Mouse (Mus musculus) cerebellum, adult 9-11 months (tissue): ENCODE measurements at regions not wholly inside any gene's neighbourhood (a gene's known extent, or its start where the extent isn't known, plus 50 kb on each side); places are given as distances from the start of the nearest gene placed in this dataset.

ENCODE experiments used
- DNase-seq: peaks from one replicate; pipeline ENCODE4 v3.0.0; 2022

- DNase-seq = no peak
These were observed 53.4 kb downstream of the Cartpt start for GRCm38 (mm10) chr13:99847531-99847930.

DNA sequence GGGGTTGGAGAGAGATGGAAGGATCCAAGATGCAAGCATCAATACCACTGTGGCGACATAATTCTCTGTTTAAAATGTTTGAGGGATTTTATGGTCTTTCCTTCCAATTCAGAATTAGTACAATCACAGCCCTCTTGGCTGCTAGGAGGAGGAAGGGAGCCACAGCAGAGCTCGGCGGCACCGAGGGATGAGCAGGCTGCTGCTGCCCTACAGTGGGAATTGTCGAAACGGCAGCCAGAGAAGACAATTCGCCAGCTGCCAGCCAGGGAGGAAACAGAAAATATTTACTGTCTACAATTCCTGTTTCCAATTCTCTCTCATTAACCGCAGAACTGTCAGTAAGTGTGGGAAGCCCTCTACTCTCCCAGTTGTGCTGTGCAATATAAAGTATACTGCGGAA lies 58.3 kb downstream of the Cartpt start:
- DNase-seq = peak; percentile 33

DNA sequence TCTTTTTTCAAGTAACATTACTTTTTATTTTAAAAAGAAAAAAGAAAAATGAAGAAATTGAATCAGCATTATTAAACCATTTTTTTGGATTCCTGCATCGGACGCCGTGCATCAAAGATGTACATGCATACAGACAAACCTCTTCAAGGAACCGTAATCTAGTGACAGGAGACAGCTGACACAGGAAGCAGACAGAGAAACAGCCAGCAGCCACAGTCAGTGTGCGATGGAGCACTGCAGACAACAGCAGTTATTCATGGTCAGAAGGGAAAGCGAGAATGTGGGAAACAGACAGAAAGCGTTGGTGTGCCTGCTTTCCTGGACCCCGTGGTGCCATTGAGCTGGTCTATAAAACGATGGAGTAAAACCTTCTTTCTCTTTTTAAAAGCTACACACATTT lies 61.4 kb downstream of the Cartpt start:
- DNase-seq = no peak

GRCm38 (mm10) chr13:99837772-99838425 lies 63.0 kb downstream of the Cartpt start:
- DNase-seq = peak; percentile 81

DNA sequence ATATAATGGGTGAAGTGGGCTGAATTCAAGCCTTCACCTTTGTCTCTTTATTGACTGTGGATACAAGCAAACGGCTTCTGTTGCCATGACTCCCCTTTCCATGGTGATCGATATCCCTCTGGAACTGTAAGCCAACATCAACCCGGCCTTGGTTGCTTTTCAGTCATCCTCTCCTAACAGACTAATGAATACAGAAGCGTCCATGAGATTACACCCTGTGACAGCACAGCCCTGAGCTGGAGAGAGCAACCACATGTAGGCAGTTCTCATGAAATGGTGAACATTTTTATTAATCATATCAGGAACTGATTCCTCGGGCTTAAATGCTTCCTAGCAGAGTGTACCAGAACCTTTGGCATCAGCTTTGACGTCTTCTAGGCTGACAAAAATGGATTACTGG lies 63.7 kb downstream of the Cartpt start:
- DNase-seq = no peak

DNA sequence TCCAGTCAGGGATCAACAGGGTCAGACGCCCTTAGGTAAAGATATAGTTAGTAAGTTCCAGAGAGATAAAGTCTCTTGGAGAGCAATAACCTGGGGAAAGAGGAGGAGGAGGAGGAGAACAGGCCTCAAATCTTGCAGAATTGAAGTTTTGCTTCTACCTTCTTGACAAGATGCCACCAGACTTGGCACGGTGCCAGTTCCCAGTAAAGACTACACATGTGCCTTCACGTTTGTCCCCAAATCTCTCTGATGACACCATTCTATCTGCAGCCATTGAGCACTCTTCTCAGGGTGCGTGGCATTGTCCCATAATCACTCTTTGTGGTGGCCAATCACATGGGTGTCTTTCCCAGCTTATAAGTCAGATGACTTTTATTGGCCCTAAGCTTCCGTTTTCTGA lies 64.3 kb downstream of the Cartpt start:
- peak; percentile 25 for DNase-seq

DNA sequence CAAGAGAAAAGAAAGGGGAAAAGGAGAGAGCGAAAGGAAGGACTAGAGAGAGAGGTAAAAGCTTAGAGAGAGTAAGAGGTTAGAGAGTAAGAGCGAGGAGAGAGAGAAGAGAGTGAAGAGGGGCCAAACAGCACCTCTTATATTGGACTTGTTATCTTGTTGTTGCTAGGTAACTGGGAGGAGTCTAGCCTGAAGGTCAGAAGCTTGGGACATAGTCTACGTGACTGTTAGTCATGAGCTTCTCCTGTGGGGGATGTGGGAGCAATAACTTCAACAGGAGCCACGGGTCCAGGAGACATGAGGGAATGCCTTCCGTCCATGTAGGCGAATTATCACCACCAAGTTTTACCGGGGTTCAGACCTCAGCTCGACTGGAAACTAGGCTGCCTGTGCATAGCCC lies 65.4 kb downstream of the Cartpt start:
- no peak for DNase-seq

DNA sequence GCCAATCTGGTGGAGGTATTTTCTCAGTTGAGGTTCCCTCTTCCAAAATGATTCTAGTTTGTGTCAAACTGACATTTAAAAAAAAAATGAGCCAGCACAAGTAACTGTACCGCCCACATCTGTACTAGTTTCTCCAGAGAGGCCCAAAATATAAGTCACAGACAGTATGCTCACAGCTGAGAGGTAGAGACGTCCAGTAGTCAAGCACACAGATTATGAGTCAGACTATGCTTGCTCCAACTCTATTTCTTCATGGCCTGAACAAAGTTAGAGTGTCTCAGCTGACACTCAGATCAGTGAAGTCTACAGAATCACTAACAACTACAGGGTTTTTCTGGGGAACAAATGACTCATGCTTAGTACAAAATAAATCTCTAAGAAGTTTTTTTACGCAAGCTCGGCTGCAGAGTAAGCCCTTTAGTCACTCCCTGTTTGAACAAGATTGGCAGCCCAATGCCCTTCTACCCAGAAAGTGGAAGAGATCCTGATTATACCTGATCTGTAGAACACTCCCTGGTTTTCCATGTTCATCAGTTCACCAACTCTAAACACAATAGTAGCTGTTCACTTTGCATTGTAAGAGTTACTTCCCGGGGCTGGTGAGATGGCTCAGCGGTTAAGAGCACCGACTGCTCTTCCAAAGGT lies 70.7 kb downstream of the Cartpt start:
- no peak for DNase-seq

- DNase-seq = no peak
These were observed 73.3 kb downstream of the Cartpt start for GRCm38 (mm10) chr13:99827573-99827972.

- no peak for DNase-seq
These were observed 76.3 kb downstream of the Cartpt start for GRCm38 (mm10) chr13:99824625-99825024.

GRCm38 (mm10) chr13:99816666-99817065 lies 84.2 kb downstream of the Cartpt start:
- no peak for DNase-seq

GRCm38 (mm10) chr13:99815786-99816185 lies 85.1 kb downstream of the Cartpt start:
- no peak for DNase-seq

DNA sequence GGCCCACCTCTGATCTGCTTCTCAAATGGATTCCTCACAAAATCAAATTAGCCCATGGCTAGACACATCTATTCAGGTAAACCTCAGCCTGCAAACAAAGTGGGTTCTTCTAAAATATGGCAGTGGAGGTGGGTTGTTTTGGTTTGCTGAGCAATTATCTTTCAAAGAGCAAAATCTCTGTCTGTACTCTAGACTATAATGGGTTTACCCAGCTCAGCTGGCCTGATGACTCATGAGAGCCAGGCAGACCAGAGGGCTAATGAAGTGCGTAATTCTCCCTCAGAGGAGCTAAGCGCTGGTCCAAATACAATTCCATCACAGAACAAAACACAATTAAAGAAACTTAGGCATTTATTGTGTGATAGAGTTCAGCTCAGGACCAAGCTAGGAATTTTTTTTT lies 86.1 kb downstream of the Cartpt start:
- no peak for DNase-seq

DNA sequence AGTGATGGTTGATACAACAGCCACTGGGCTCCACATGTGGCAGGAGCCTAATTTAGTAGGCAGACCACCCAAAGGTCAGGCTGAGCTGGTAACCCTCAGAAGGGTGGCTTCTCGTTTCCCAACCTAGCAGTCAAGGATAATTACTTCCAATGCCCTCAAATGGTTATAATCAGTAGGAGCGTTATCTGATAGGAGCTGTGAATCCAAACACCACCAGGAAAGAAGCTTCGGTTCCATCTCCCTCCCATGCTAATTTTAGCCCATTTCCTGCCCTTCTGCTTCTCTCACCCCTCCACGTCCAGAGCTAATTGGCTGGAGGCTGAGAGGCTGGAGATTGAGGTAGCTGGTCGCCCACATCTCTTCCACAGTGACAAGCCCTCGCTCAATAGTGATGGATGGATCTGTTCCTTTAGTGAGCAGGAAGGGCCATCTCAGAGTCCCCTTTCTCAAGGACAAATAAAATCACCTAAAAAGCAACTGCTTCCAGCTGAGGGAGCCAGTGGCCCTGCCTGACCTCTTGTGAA lies 86.8 kb downstream of the Cartpt start:
- no peak for DNase-seq

DNA sequence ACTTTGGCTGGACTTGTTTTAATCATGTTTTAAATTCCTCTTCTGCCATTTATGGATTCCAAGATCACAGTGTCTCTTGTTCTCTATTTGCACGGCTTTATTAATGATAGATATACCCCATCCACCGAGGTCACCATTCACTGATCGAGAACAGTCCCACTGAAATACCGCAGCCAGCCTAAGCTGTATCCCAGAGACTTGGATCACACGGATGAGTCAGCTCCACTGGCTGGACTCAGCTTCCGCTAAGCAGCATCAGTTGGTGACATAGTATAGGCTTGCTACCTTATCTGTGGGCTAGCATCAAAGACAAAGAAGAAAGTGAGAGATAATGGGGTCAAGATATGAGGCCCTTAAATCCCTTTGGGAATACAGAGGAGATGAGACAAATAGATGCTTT lies 106.4 kb downstream of the Cartpt start:
- DNase-seq = no peak

GRCm38 (mm10) chr13:99793786-99794435 lies 107.0 kb downstream of the Cartpt start:
- no peak for DNase-seq

DNA sequence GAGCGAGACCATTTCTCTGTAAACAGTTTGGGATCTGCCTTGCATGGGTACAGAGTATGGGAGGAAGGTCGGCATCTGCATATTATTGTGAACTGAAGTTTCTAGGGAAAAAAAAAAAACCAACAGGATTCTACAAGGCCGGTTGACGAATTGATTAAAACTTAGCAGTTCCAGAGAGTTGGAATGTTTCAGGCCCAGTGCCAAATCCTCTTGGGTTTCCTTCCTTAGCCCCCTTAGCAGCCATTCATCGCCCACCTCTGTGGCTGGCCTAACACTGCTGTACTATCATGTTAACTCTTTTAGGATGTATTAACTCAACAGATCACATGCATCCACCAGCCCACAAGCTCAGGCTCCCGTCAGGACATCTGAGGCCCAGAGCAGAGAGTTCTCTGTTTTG lies 107.9 kb downstream of the Cartpt start:
- DNase-seq = no peak

DNA sequence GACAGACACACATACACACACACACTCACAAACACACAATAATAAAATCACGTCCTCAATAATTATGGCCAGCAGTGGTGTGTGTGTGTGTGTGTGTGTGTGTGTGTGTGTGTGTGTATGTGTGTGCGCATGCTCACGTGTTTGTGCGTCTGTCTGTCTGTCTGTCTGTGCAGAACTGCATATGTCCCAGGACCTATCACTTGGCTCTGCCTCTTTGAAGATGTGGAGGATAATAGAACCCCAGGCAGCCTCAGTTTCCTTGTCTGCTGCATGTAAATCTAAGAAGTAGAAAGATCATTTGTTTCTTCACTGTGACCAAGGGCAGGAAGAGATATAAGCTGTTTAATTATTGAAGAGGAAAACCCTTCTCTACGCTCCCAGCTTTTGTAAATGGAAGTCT lies 109.9 kb downstream of the Cartpt start:
- no peak for DNase-seq

DNA sequence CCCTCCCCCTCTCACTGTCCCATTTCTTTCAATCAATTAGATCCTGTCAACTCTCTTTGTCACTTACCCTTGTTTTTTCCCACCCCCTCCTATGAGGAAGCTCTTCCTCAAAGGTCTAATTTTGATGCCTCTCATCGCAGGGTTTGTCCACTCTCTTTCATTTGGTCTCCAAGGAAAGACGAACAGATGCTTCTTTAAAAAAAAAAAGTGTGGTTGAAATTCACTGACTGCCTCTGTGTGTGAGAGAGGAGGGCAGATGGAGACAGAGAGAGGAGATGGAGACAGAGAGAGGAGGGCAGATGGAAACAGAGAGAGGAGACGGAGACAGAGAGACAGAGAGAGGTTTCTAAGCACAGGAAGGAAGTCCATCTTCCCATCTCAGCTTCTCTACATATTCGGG lies 113.1 kb downstream of the Cartpt start:
- DNase-seq = no peak

GRCm38 (mm10) chr13:99785427-99785826 lies 115.5 kb downstream of the Cartpt start:
- DNase-seq = no peak

DNA sequence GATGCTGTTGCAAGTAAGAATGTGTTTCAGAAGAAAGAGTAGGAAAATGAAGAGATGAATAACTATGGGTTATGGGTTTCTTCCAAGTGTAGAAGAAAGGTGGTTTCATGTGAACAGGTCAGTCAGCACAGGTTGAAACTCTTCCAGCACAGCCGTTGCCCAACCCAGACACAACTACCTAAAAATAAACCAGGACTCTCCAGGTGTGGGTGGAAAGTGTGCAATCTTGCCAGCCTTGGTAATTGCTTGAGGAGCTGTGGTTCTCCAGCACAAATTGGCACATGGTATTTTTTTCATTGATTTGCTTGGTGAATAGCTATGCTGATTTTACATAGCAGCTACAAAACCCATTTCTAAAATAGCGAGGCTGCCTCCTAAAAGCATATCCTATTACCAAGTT lies 116.6 kb downstream of the Cartpt start:
- no peak for DNase-seq

GRCm38 (mm10) chr13:99782883-99783721 lies 117.8 kb downstream of the Cartpt start:
- no peak for DNase-seq

- DNase-seq = no peak
These were observed 119.3 kb downstream of the Cartpt start for GRCm38 (mm10) chr13:99781616-99782015.
